In genomic region chr10:19811436-19812172, GRCm38 (mm10) we compare ENCODE assay signal across 9 mouse cellular contexts. TPM values are rescaled to one million over a fixed set of nuclear protein-coding genes. Genes with fewer than 3 reads are reported as not detected.
A peak's percentile ranks its signal among the peaks of the same experiment; 100 is the strongest.
DNase-seq lines count a peak whose midpoint lies in the region; ATAC-seq lines count a peak whose summit lies in the region.
"Had no signal": no experiment of that assay in that cellular context is flagged by ENCODE, and none has a peak within 500 bp of the region (broad histone marks: within the 10 kb centered on the region; RNA-seq: fewer than 3 reads in every experiment).

No protein-coding gene starts in this region.

- no peaks in the 10 kb centered on the region for H3K9me3 ChIP-seq in kidney, embryonic 16.5 days (ENCODE audit: low read length)
- H3K9me3 ChIP-seq in embryonic facial prominence, embryonic 11.5 days (replicated peaks; ENCODE audit: control insufficient read depth, low read length), result no peaks in the 10 kb centered on the region

- no peak overlapping the region for H3K4me3 ChIP-seq in kidney, embryonic 16.5 days (ENCODE audit: low read length)
- H3K4me3 ChIP-seq in embryonic facial prominence, embryonic 11.5 days (ENCODE audit: low read depth, low read length), result no peak overlapping the region

- WGBS in kidney, embryonic 16.5 days, result 63% methylated on average over 9 of the region's 9 CpGs
- WGBS in embryonic facial prominence, embryonic 11.5 days, result 62% methylated on average over 9 of the region's 9 CpGs

- no peak overlapping the region for H3K4me2 ChIP-seq in kidney, embryonic 16.5 days (replicated peaks; ENCODE audit: low read depth, low read length)
- H3K4me2 ChIP-seq in embryonic facial prominence, embryonic 11.5 days (ENCODE audit: low read depth, low read length), result no peak overlapping the region

- no peak overlapping the region for H3K9ac ChIP-seq in kidney, embryonic 16.5 days (replicated peaks; ENCODE audit: low read length)
- no peak overlapping the region for H3K9ac ChIP-seq in embryonic facial prominence, embryonic 11.5 days (replicated peaks; ENCODE audit: low read length)

- no peak for ATAC-seq in kidney, embryonic 16.5 days (ENCODE audit: low FRiP score, low TSS enrichment)
- no peak for ATAC-seq in embryonic facial prominence, embryonic 11.5 days (replicated peaks; ENCODE audit: insufficient number of reproducible peaks, low FRiP score, low TSS enrichment, low read depth)

- H3K36me3 ChIP-seq in kidney, embryonic 16.5 days (ENCODE audit: insufficient read depth, low read length), result no peaks in the 10 kb centered on the region
- H3K36me3 ChIP-seq in embryonic facial prominence, embryonic 11.5 days (replicated peaks; ENCODE audit: control insufficient read depth, insufficient read depth, low read depth, low read length), result no peaks in the 10 kb centered on the region

- peak; percentile 21 to 61 for DNase-seq in adrenal gland, adult (ENCODE audit: inconsistent age in 2 of 2, low spot score in 1 of 2)
- DNase-seq in adrenal gland, adult 8-10 months, result no peak
- peak; percentile 43 for DNase-seq in kidney, postnatal 10 days
- peak; percentile 64 for DNase-seq in MN1 (ENCODE audit: low spot score)
- DNase-seq in embryonic facial prominence, embryonic 11.5 days (ENCODE audit: low spot score), result peak; percentile 40
- peak; percentile 8 for DNase-seq in lung, postnatal 36 days
- no peak for DNase-seq in gastrocnemius, postnatal 25 days

- H3K27ac ChIP-seq in kidney, embryonic 16.5 days (ENCODE audit: low read length), result no peak overlapping the region
- H3K27ac ChIP-seq in embryonic facial prominence, embryonic 11.5 days (replicated peaks; ENCODE audit: low read depth, low read length), result no peak overlapping the region

- H3K27me3 ChIP-seq in kidney, embryonic 16.5 days (ENCODE audit: insufficient read depth, low read length), result no peaks in the 10 kb centered on the region
- H3K27me3 ChIP-seq in embryonic facial prominence, embryonic 11.5 days (ENCODE audit: control insufficient read depth, insufficient read depth, low read length), result no peaks in the 10 kb centered on the region

- H3K4me1 ChIP-seq in kidney, embryonic 16.5 days (ENCODE audit: insufficient read depth, low read length), result no peaks in the 10 kb centered on the region
- H3K4me1 ChIP-seq in embryonic facial prominence, embryonic 11.5 days (ENCODE audit: control insufficient read depth, insufficient read depth, low read length), result no peaks in the 10 kb centered on the region

RNA-seq across cellular contexts. Expression of gene Slc35d3, which starts 39.7 kb away (rescaled TPM):
- 10 to 100 TPM; 11.8 to 26.2 (median 20.2) TPM for total RNA-seq in adrenal gland, adult 8-10 months (2022)
- 0.32 and 0.49 TPM in 2 replicates for polyA plus RNA-seq in kidney, embryonic 16.5 days (2015; fragmentation: Nextera tagmentation; extraction: Ambion mirVana)
- polyA plus RNA-seq in embryonic facial prominence, embryonic 11.5 days (2014; fragmentation: Nextera tagmentation; extraction: Ambion mirVana), result 0.84 and 0.91 TPM in 2 replicates
- not detected for total RNA-seq in gastrocnemius, postnatal 25 days (2021)
- polyA plus RNA-seq: C2C12 had no signal

Comparison
In these comparisons a context has a peak if more than half of its experiments do, and no peak if none do; other contexts are left out.
1. DNase-seq: peak in adrenal gland, adult (2 of 2), kidney, postnatal 10 days (single experiment), MN1 (single experiment), embryonic facial prominence, embryonic 11.5 days (single experiment) and lung, postnatal 36 days (single experiment); none in adrenal gland, adult 8-10 months (single experiment) and gastrocnemius, postnatal 25 days (single experiment).
2. RNA of gene Slc35d3, which starts 39.7 kb away (total RNA-seq): 11.8 to 26.2 TPM in adrenal gland, adult 8-10 months; not detected in gastrocnemius, postnatal 25 days; every median in the first group is over 10 times any median in the second.